Mouse (Mus musculus): Measurements from ENCODE around the gene Tmem117.

- TF ChIP-seq TAL1 (conservative IDR thresholded peaks at IDR 0.05; ENCODE audit: low read depth, low read length) (no peak), CTCF (IDR thresholded peaks at IDR 0.05; ENCODE audit: low read depth, low read length) (no peak), GATA1 (IDR thresholded peaks at IDR 0.05; ENCODE audit: borderline replicate concordance, low read length) (no peak), GATA2 (IDR thresholded peaks at IDR 0.05; ENCODE audit: borderline replicate concordance, low read depth, low read length) (no peak), POLR2AphosphoS5 (IDR thresholded peaks at IDR 0.05; ENCODE audit: insufficient replicate concordance, low read depth, low read length) (no peak)
Observed at GRCm38 (mm10) chr15:94814213-94815100, 185.4 kb downstream of the Tmem117 start.
